Mouse (Mus musculus): ENCODE measurements around the gene F8a. TPM values are rescaled to one million over a fixed set of nuclear protein-coding genes. Genes with fewer than 3 reads are reported as not detected.
"Not testable (repeated sequence)": the region's sequence is repeated elsewhere in the genome, so short reads cannot be mapped to it uniquely, and the experiment has no call there.

Gene F8a
- polyA plus RNA-seq, 1 experiment from 2014 or later: 9.2 TPM

GRCm38 (mm10) chrX:73265270-73265669 is 37.2 kb downstream of the F8a start, which contains the start of gene Xlr3c:
Xlr3c (minus strand) TSS chrX:73265390.
- not testable (repeated sequence) for H3K9ac ChIP-seq (ENCODE audit: low read depth, low read length); H3K27me3 ChIP-seq (ENCODE audit: control insufficient read depth, insufficient read depth, low read length); H3K27ac ChIP-seq (ENCODE audit: low read depth, low read length); H3K4me1 ChIP-seq (ENCODE audit: control insufficient read depth, insufficient read depth, low read length); H3K9me3 ChIP-seq (replicated peaks; ENCODE audit: control insufficient read depth, low read length); H3K4me3 ChIP-seq (ENCODE audit: low read depth, low read length); ATAC-seq (replicated peaks; ENCODE audit: insufficient number of reproducible peaks, low FRiP score, low TSS enrichment); H3K4me2 ChIP-seq; H3K36me3 ChIP-seq (ENCODE audit: control insufficient read depth, insufficient read depth, low read length)
- WGBS (ENCODE audit: insufficient replicate concordance): 83% methylated on average over 14 of the region's 14 CpGs

Other genes starting within 250 kb of the F8a start
- gene Zfp185, start 241.0 kb upstream of the F8a start, polyA plus RNA-seq (2014; fragmentation: Nextera tagmentation; extraction: Ambion mirVana): 6.1 and 6.9 TPM in 2 replicates
- 0.17 TPM in 1 of 2 replicates, not detected in the other for gene Pnma5, start 191.2 kb upstream of the F8a start, polyA plus RNA-seq (2014; fragmentation: Nextera tagmentation; extraction: Ambion mirVana)
- 0.08 TPM in 1 of 2 replicates, not detected in the other for gene Pnma3, start 163.5 kb upstream of the F8a start, polyA plus RNA-seq (2014; fragmentation: Nextera tagmentation; extraction: Ambion mirVana)
- gene Xlr4a, start 145.8 kb upstream of the F8a start, polyA plus RNA-seq (2014; fragmentation: Nextera tagmentation; extraction: Ambion mirVana): 0.38 and 1.1 TPM in 2 replicates
- 1.9 and 2.2 TPM in 2 replicates for gene Xlr3a, start 131.2 kb upstream of the F8a start, polyA plus RNA-seq (2014; fragmentation: Nextera tagmentation; extraction: Ambion mirVana)
- gene Gm14685, start 111.2 kb upstream of the F8a start, polyA plus RNA-seq (2014; fragmentation: Nextera tagmentation; extraction: Ambion mirVana): 0.14 TPM in 1 of 2 replicates, not detected in the other
- not detected in 2 replicates for gene Xlr5b, start 79.5 kb upstream of the F8a start, polyA plus RNA-seq (2014; fragmentation: Nextera tagmentation; extraction: Ambion mirVana)
- not detected in 2 replicates for gene DXBay18, start 78.8 kb upstream of the F8a start, polyA plus RNA-seq (2014; fragmentation: Nextera tagmentation; extraction: Ambion mirVana)
- gene Spin2d, start 51.3 kb upstream of the F8a start, polyA plus RNA-seq (2014; fragmentation: Nextera tagmentation; extraction: Ambion mirVana): not detected in 2 replicates
- gene Xlr3b, start 36.1 kb upstream of the F8a start, polyA plus RNA-seq (2014; fragmentation: Nextera tagmentation; extraction: Ambion mirVana): 7.2 and 7.4 TPM in 2 replicates
- gene Xlr4b, start 14.0 kb upstream of the F8a start, polyA plus RNA-seq (2014; fragmentation: Nextera tagmentation; extraction: Ambion mirVana): 0.44 and 0.76 TPM in 2 replicates
- gene Xlr4c, start 14.8 kb downstream of the F8a start, polyA plus RNA-seq (2014; fragmentation: Nextera tagmentation; extraction: Ambion mirVana): 0.20 and 0.62 TPM in 2 replicates
- gene Xlr3c, start 37.1 kb downstream of the F8a start, polyA plus RNA-seq (2014; fragmentation: Nextera tagmentation; extraction: Ambion mirVana): not detected in 2 replicates
- not detected in 2 replicates for gene Xlr5a, start 64.7 kb downstream of the F8a start, polyA plus RNA-seq (2014; fragmentation: Nextera tagmentation; extraction: Ambion mirVana)
- not detected in 2 replicates for gene Xlr5c, start 64.7 kb downstream of the F8a start, polyA plus RNA-seq (2014; fragmentation: Nextera tagmentation; extraction: Ambion mirVana)
- not detected in 2 replicates for gene Gm45015, start 108.5 kb downstream of the F8a start, polyA plus RNA-seq (2014; fragmentation: Nextera tagmentation; extraction: Ambion mirVana)
- 12.3 and 14.4 TPM in 2 replicates for gene Zfp275, start 114.3 kb downstream of the F8a start, polyA plus RNA-seq (2014; fragmentation: Nextera tagmentation; extraction: Ambion mirVana)
- gene Gm18336, start 170.4 kb downstream of the F8a start, polyA plus RNA-seq (2014; fragmentation: Nextera tagmentation; extraction: Ambion mirVana): not detected in 2 replicates
- gene Zfp92, start 182.8 kb downstream of the F8a start, polyA plus RNA-seq (2014; fragmentation: Nextera tagmentation; extraction: Ambion mirVana): 0.04 TPM in 1 of 2 replicates, not detected in the other
- gene Trex2, start 207.1 kb downstream of the F8a start, polyA plus RNA-seq (2014; fragmentation: Nextera tagmentation; extraction: Ambion mirVana): not detected in 2 replicates
- 72.7 and 82.8 TPM in 2 replicates for gene Haus7, start 230.8 kb downstream of the F8a start, polyA plus RNA-seq (2014; fragmentation: Nextera tagmentation; extraction: Ambion mirVana)